In the genomic region with DNA sequence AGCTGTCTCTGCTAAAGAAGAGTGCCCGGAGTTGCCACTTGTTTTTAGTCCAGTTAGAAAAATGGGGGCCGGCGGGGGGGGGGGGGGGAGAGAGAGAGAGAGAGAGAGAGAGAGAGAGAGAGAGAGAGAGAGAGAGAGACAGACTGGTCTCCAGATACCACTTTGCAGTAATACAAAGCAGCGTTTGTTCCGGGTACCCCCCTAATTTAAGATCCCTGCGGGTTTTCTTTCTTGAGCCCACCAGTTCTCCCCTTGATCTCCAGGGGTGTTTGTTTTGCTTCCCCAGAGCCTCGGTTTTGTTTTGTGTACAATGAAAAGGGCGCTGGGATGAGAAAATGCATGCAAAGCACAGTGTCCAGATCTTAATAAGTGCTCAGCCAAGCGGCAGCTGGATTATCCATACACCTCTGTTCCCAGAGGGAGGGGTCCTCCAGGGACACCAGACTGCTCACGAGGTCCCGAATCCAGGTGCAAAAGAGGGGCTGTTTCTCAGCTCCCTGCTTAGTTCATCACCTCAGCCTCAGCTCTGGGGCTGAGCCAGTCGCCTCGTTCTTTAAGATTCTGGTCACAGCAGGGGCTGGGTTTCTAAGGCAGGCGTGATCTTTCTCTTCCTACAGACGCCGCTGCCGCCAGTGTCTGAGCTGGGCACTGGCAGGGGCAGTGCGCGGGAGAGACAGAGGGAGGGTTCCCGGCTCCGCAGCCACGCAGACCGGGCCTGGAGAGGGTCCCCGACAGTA, we compare ENCODE assay signal across 8 mouse cellular contexts. TPM values are rescaled to one million over a fixed set of nuclear protein-coding genes. Genes with fewer than 3 reads are reported as not detected.
DNase-seq lines count a peak whose midpoint lies in the region; ATAC-seq and TF ChIP-seq lines count a peak whose summit lies in the region.
"Had no signal": no experiment of that assay in that cellular context is flagged by ENCODE, and none has a peak within 500 bp of the region (broad histone marks: within the 10 kb centered on the region; RNA-seq: fewer than 3 reads in every experiment).

TSS of gene Frmpd3 (plus strand) at position 608 of the 737 bp plus-strand sequence.

- no peak for TF ChIP-seq POLR2A in kidney, adult 2 months (IDR thresholded peaks at IDR 0.05; ENCODE audit: low read depth, low read length)
- no peak for TF ChIP-seq POLR2A in cortical plate, adult 2 months (IDR thresholded peaks at IDR 0.05; ENCODE audit: extremely low read depth, insufficient read depth, low read length)

- DNase-seq in kidney, adult 2 months = no peak
- no peak for DNase-seq in kidney, adult 11 months
- peak; percentile 54 for DNase-seq in forebrain, embryonic 14.5 days (ENCODE audit: low spot score)
- DNase-seq in left cerebral cortex, adult 8-10 months (ENCODE audit: low spot score in 2 of 2) = peak in 1 of 2 experiments; percentile 2
- no peak for DNase-seq in testis, postnatal 14 days (ENCODE audit: low spot score)

- peak; percentile 86 for ATAC-seq in forebrain, embryonic 14.5 days
- peak; percentile 89 for ATAC-seq in neural tube, embryonic 14.5 days (ENCODE audit: low read depth)

- no peaks in the 10 kb centered on the region for H3K9me3 ChIP-seq in forebrain, embryonic 14.5 days (replicated peaks; ENCODE audit: control insufficient read depth, low read length)
- H3K9me3 ChIP-seq in neural tube, embryonic 14.5 days (ENCODE audit: control insufficient read depth, low read length) = no peaks in the 10 kb centered on the region

- 3% methylated on average over 24 of the region's 24 CpGs for WGBS in kidney, adult 2 months
- 33% methylated on average over 24 of the region's 24 CpGs for WGBS in forebrain, embryonic 14.5 days
- WGBS in neural tube, embryonic 14.5 days = 17% methylated on average over 23 of the region's 24 CpGs

- H3K27ac ChIP-seq in kidney, adult 2 months (ENCODE audit: insufficient read depth, low read depth, low read length) = no peak within 1 kb of the TSS
- no peak within 1 kb of the TSS for H3K27ac ChIP-seq in cortical plate, adult 2 months (ENCODE audit: insufficient read depth, low read length)
- H3K27ac ChIP-seq in forebrain, embryonic 14.5 days (ENCODE audit: low read depth, low read length) = no peak within 1 kb of the TSS
- H3K27ac ChIP-seq in neural tube, embryonic 14.5 days (ENCODE audit: low read depth, low read length) = no peak within 1 kb of the TSS
- H3K27ac ChIP-seq: macrophage had no signal

- no peaks in the 10 kb centered on the region; the same call in 1 of the 2 replicates for H3K27me3 ChIP-seq in kidney, adult 2 months (replicated peaks; ENCODE audit: control insufficient read depth, insufficient read depth, low read length)
- 0 out of 2 replicates have a peak, but pooled peaks cover 2% of the 10 kb centered on the region for H3K27me3 ChIP-seq in forebrain, embryonic 14.5 days (replicated peaks; ENCODE audit: control insufficient read depth, insufficient read depth, low read length)
- H3K27me3 ChIP-seq in neural tube, embryonic 14.5 days (ENCODE audit: control insufficient read depth, insufficient read depth, low read length) = no peaks in the 10 kb centered on the region; the same call in 1 of the 2 replicates

- no peaks in the 10 kb centered on the region for H3K36me3 ChIP-seq in kidney, adult 2 months (ENCODE audit: control insufficient read depth, insufficient read depth, low read length)
- H3K36me3 ChIP-seq in forebrain, embryonic 14.5 days (ENCODE audit: control insufficient read depth, insufficient read depth, low read length) = no peaks in the 10 kb centered on the region
- H3K36me3 ChIP-seq in neural tube, embryonic 14.5 days (ENCODE audit: control insufficient read depth, insufficient read depth, low read length) = no peaks in the 10 kb centered on the region

- H3K4me2 ChIP-seq in forebrain, embryonic 14.5 days (ENCODE audit: low read length) = peak within 1 kb of the TSS; percentile 64
- peak within 1 kb of the TSS; percentile 59 for H3K4me2 ChIP-seq in neural tube, embryonic 14.5 days (ENCODE audit: low read depth, low read length)

- H3K4me1 ChIP-seq in kidney, adult 2 months (ENCODE audit: control insufficient read depth, insufficient read depth, low read length) = no peaks in the 10 kb centered on the region
- H3K4me1 ChIP-seq in cortical plate, adult 2 months (ENCODE audit: control insufficient read depth, insufficient read depth, low read length) = no peaks in the 10 kb centered on the region
- no peaks in the 10 kb centered on the region for H3K4me1 ChIP-seq in forebrain, embryonic 14.5 days (ENCODE audit: control insufficient read depth, insufficient read depth, low read length)
- no peaks in the 10 kb centered on the region for H3K4me1 ChIP-seq in neural tube, embryonic 14.5 days (ENCODE audit: control insufficient read depth, insufficient read depth, low read length)

- H3K4me3 ChIP-seq in kidney, adult 2 months (ENCODE audit: insufficient read depth, low read depth, low read length) = peak within 1 kb of the TSS; percentile 41
- peak within 1 kb of the TSS; percentile 40 for H3K4me3 ChIP-seq in cortical plate, adult 2 months (ENCODE audit: insufficient read depth, low read length)
- H3K4me3 ChIP-seq in forebrain, embryonic 14.5 days (ENCODE audit: low read depth, low read length) = peak within 1 kb of the TSS; percentile 29
- peak within 1 kb of the TSS; percentile 29 for H3K4me3 ChIP-seq in neural tube, embryonic 14.5 days (ENCODE audit: low read depth, low read length)

- H3K9ac ChIP-seq in forebrain, embryonic 14.5 days (ENCODE audit: low read length) = peak within 1 kb of the TSS; percentile 48
- H3K9ac ChIP-seq in neural tube, embryonic 14.5 days (replicated peaks; ENCODE audit: low read depth, low read length) = peak within 1 kb of the TSS; percentile 37; the same call in 1 of the 2 replicates

- TF ChIP-seq CTCF in kidney, adult 2 months (conservative IDR thresholded peaks at IDR 0.05; ENCODE audit: insufficient read depth, insufficient read length, low read depth, low read length) = no peak
- no peak for TF ChIP-seq CTCF in cortical plate, adult 2 months (IDR thresholded peaks at IDR 0.05; ENCODE audit: extremely low read depth, insufficient read depth, low read length)

RNA-seq across cellular contexts. Expression of gene Frmpd3, which starts in this region (rescaled TPM):
- 0.92 and 1.3 TPM in 2 replicates for polyA plus RNA-seq in kidney, adult 2 months (2012; rRNA removed)
- 16.5 and 18.4 TPM in 2 replicates for polyA plus RNA-seq in cortical plate, adult 2 months (2012; rRNA removed)
- 0.59 and 1.0 TPM in 2 replicates for polyA plus RNA-seq in forebrain, embryonic 14.5 days (2014; fragmentation: Nextera tagmentation; extraction: Ambion mirVana)
- total RNA-seq in left cerebral cortex, adult 8-10 months (2022) = 10 to 100 TPM; 23.7 to 31.1 (median 26.7) TPM
- 5.4 and 8.3 TPM in 2 replicates for polyA plus RNA-seq in neural tube, embryonic 14.5 days (2014; fragmentation: Nextera tagmentation; extraction: Ambion mirVana)
- polyA plus RNA-seq: macrophage had no signal
